Mouse (Mus musculus) erythroblast, embryonic 14.5 days (primary cell): Measurements from ENCODE around the gene Pafah1b1. TPM values are rescaled to one million over a fixed set of nuclear protein-coding genes. Genes with fewer than 3 reads are reported as not detected.

Experiments
- H3K27me3 ChIP-seq: 2 replicates; pipeline ENCODE4 v1.6.1; 2012; ENCODE audit warnings: inconsistent platforms; ENCODE audit not compliant: control insufficient read depth
- H3K36me3 ChIP-seq: 2 replicates; pipeline ENCODE4 v1.6.1; 2012; ENCODE audit warnings: mild to moderate bottlenecking, inconsistent platforms; ENCODE audit not compliant: control insufficient read depth
- H3K4me1 ChIP-seq: 2 replicates; pipeline ENCODE4 v1.6.1; 2012; ENCODE audit warnings: inconsistent platforms; ENCODE audit not compliant: control insufficient read depth
- H3K4me3 ChIP-seq: replicated peaks from 2 replicates; pipeline ENCODE3; 2012; ENCODE audit warnings: moderate library complexity, mild to moderate bottlenecking, inconsistent platforms
- H3K9me3 ChIP-seq: 2 replicates; pipeline ENCODE4 v1.6.1; 2012; ENCODE audit warnings: low read length, inconsistent platforms, mixed read lengths; ENCODE audit not compliant: control insufficient read depth
- GATA1 ChIP-seq: IDR thresholded peaks from 2 replicates; pipeline ENCODE4 v1.6.1; 2012; ENCODE audit warnings: low read length, inconsistent platforms, mixed read lengths
- TAL1 ChIP-seq: IDR thresholded peaks from 3 replicates; pipeline ENCODE4 v1.6.1; 2012; ENCODE audit warnings: low read length, inconsistent platforms, mixed read lengths
- polyA plus RNA-seq: library from polyadenylated mRNA; stranded (reverse); fragments of >175 nt; gene quantifications from 2 replicates; pipeline ENCODE4 v1.2.3, GENCODE M21; 2012

The Pafah1b1 gene
- polyA plus RNA-seq, 1 experiment, result 2.0 TPM

GRCm38 (mm10) chr11:74723357-74724234 is 874 bp downstream of the Pafah1b1 start:
- Histone ChIP-seq H3K27me3 (peaks cover 2% of the 10 kb centered on the region; the same call in 1 of the 2 replicates), H3K4me1 (peaks cover 44% of the 10 kb centered on the region), H3K4me3 (peak overlapping the region; percentile 79), H3K9me3 (no peaks in the 10 kb centered on the region), H3K36me3 (peaks cover 18% of the 10 kb centered on the region)
- TF ChIP-seq GATA1, result no peak
- TF ChIP-seq TAL1, result no peak

GRCm38 (mm10) chr11:74721971-74722370 is 2.5 kb downstream of the Pafah1b1 start:
- Histone ChIP-seq H3K27me3 (no peaks in the 10 kb centered on the region), H3K9me3 (no peaks in the 10 kb centered on the region), H3K4me1 (peaks cover 45% of the 10 kb centered on the region), H3K36me3 (peaks cover 19% of the 10 kb centered on the region), H3K4me3 (peak overlapping the region; percentile 79)
- no peak for TF ChIP-seq TAL1
- no peak for TF ChIP-seq GATA1

GRCm38 (mm10) chr11:74721141-74721540 is 3.3 kb downstream of the Pafah1b1 start:
- TF ChIP-seq TAL1 (no peak), GATA1 (no peak)
- peaks cover 49% of the 10 kb centered on the region for H3K4me1 ChIP-seq
- peaks cover 25% of the 10 kb centered on the region for H3K36me3 ChIP-seq
- H3K9me3 ChIP-seq, result no peaks in the 10 kb centered on the region
- peak overlapping the region; percentile 79 for H3K4me3 ChIP-seq
- H3K27me3 ChIP-seq, result no peaks in the 10 kb centered on the region

- H3K4me1 ChIP-seq, result peaks cover 49% of the 10 kb centered on the region
- peak overlapping the region; percentile 79 for H3K4me3 ChIP-seq
- TF ChIP-seq GATA1, result no peak
- no peak for TF ChIP-seq TAL1
- H3K9me3 ChIP-seq, result no peaks in the 10 kb centered on the region
- no peaks in the 10 kb centered on the region for H3K27me3 ChIP-seq
- H3K36me3 ChIP-seq, result peaks cover 28% of the 10 kb centered on the region
Measured at GRCm38 (mm10) chr11:74720668-74721067, 3.8 kb downstream of the Pafah1b1 start.

GRCm38 (mm10) chr11:74715971-74716525 is 8.4 kb downstream of the Pafah1b1 start:
- TF ChIP-seq TAL1 (no peak), GATA1 (no peak)
- H3K4me1 ChIP-seq, result peaks cover 32% of the 10 kb centered on the region
- peaks cover 47% of the 10 kb centered on the region for H3K36me3 ChIP-seq
- no peaks in the 10 kb centered on the region for H3K9me3 ChIP-seq
- H3K27me3 ChIP-seq, result no peaks in the 10 kb centered on the region
- H3K4me3 ChIP-seq, result no peak overlapping the region

- H3K4me1 ChIP-seq, result peaks cover 21% of the 10 kb centered on the region
- peaks cover 57% of the 10 kb centered on the region for H3K36me3 ChIP-seq
- no peaks in the 10 kb centered on the region for H3K27me3 ChIP-seq
- no peaks in the 10 kb centered on the region for H3K9me3 ChIP-seq
- no peak overlapping the region for H3K4me3 ChIP-seq
- TF ChIP-seq GATA1, result no peak
Measured at GRCm38 (mm10) chr11:74710671-74711070, 13.8 kb downstream of the Pafah1b1 start.

GRCm38 (mm10) chr11:74708781-74709180 is 15.7 kb downstream of the Pafah1b1 start:
- Histone ChIP-seq H3K36me3 (peaks cover 55% of the 10 kb centered on the region), H3K9me3 (no peaks in the 10 kb centered on the region), H3K27me3 (no peaks in the 10 kb centered on the region), H3K4me1 (peaks cover 19% of the 10 kb centered on the region), H3K4me3 (no peak overlapping the region)
- no peak for TF ChIP-seq TAL1
- no peak for TF ChIP-seq GATA1

- Histone ChIP-seq H3K27me3 (no peaks in the 10 kb centered on the region), H3K9me3 (no peaks in the 10 kb centered on the region), H3K4me1 (peaks cover 10% of the 10 kb centered on the region), H3K4me3 (no peak overlapping the region), H3K36me3 (peaks cover 45% of the 10 kb centered on the region)
- TF ChIP-seq TAL1, result no peak
- no peak for TF ChIP-seq GATA1
Measured at GRCm38 (mm10) chr11:74704068-74704467, 20.4 kb downstream of the Pafah1b1 start.

GRCm38 (mm10) chr11:74699505-74699904 is 25.0 kb downstream of the Pafah1b1 start:
- Histone ChIP-seq H3K4me1 (peaks cover 10% of the 10 kb centered on the region), H3K4me3 (no peak overlapping the region), H3K27me3 (no peaks in the 10 kb centered on the region), H3K9me3 (no peaks in the 10 kb centered on the region), H3K36me3 (peaks cover 67% of the 10 kb centered on the region)
- TF ChIP-seq TAL1, result no peak
- TF ChIP-seq GATA1, result no peak
